Mouse (Mus musculus) embryonic facial prominence, embryonic 13.5 days (tissue): ENCODE measurements at regions not wholly inside any gene's neighbourhood (a gene's known extent, or its start where the extent isn't known, plus 50 kb on each side); places are given as distances from the start of the nearest gene placed in this dataset.

ENCODE experiments used
- ATAC-seq: fragments of 200-750 bp; cut with Nextera tagmentation; 2 replicates; pipeline ENCODE4 v1.8.0; 2017; ENCODE audit warnings: low read depth; ENCODE audit not compliant: insufficient number of reproducible peaks, insufficient read depth, low FRiP score, low TSS enrichment
- H3K27ac ChIP-seq: fragments of 300-500 bp; sonication (generic); 2 replicates; pipeline ENCODE4 v1.5.1; 2015; ENCODE audit warnings: moderate library complexity, mild to moderate bottlenecking, inconsistent platforms
- H3K27me3 ChIP-seq: fragments of 300-500 bp; sonication (generic); 2 replicates; pipeline ENCODE4 v1.6.1; 2015; ENCODE audit warnings: mild to moderate bottlenecking, inconsistent platforms
- H3K36me3 ChIP-seq: fragments of 300-500 bp; sonication (generic); 2 replicates; pipeline ENCODE4 v1.6.1; 2015; ENCODE audit warnings: mild to moderate bottlenecking, inconsistent platforms
- H3K4me1 ChIP-seq: fragments of 300-500 bp; sonication (generic); 2 replicates; pipeline ENCODE4 v1.6.1; 2015; ENCODE audit warnings: inconsistent platforms
- H3K4me2 ChIP-seq: fragments of 300-500 bp; sonication (generic); 2 replicates; pipeline ENCODE4 v1.6.1; 2015; ENCODE audit warnings: moderate library complexity, mild to moderate bottlenecking, inconsistent platforms
- H3K4me3 ChIP-seq: fragments of 300-500 bp; sonication (generic); 2 replicates; pipeline ENCODE4 v1.5.1; 2015; ENCODE audit warnings: mild to moderate bottlenecking, inconsistent platforms
- H3K9ac ChIP-seq: fragments of 300-500 bp; sonication (generic); 2 replicates; pipeline ENCODE4 v1.6.1; 2015; ENCODE audit warnings: mild to moderate bottlenecking, inconsistent platforms
- H3K9me3 ChIP-seq: fragments of 300-500 bp; sonication (generic); 2 replicates; pipeline ENCODE4 v1.6.1; 2016; ENCODE audit warnings: inconsistent platforms
- WGBS: fragments of 180-500 bp; shearing (Covaris S2); methylation state at CpG from one replicate; pipeline ENCODE4 v1.1.7; 2015; ENCODE audit warnings: mixed read lengths; 5-methylcytosine and 5-hydroxymethylcytosine counted together

- Histone ChIP-seq H3K27me3 (no peaks in the 10 kb centered on the region), H3K27ac (no peak overlapping the region), H3K4me2 (no peak overlapping the region), H3K9me3 (no peaks in the 10 kb centered on the region), H3K4me1 (peaks cover 4% of the 10 kb centered on the region; the same call in 1 of the 2 replicates), H3K9ac (no peak overlapping the region), H3K36me3 (no peaks in the 10 kb centered on the region), H3K4me3 (no peak overlapping the region)
- ATAC-seq = no peak
- WGBS = 66% methylated on average over 2 of the region's 2 CpGs
These were observed 214.8 kb upstream of the Rbms1 start for GRCm38 (mm10) chr2:61177801-61178200.

DNA sequence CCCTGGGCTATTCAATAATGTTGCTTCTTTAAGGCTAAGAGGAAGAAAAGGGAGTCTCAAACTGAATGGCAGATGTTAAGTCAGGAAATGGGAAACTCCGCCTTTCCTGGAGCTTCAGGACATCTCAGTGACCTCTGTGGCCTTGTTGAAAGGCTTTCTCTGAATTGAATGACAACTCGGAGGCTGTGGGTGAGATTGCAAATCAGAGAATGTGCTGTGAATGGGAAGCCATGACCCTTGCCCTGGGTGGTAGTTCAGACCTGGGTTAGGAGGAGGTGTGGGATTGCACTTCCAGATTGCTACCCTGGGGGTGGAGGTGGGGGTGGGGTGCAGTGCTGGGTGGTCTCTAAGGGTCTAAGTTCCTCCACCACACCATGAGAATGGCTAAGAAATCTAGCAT lies 213.8 kb upstream of the Rbms1 start:
- no peak overlapping the region for H3K4me3 ChIP-seq
- no peak overlapping the region for H3K27ac ChIP-seq
- no peak overlapping the region for H3K9ac ChIP-seq
- H3K4me2 ChIP-seq = no peak overlapping the region
- peaks cover 4% of the 10 kb centered on the region; the same call in 1 of the 2 replicates for H3K4me1 ChIP-seq
- no peak for ATAC-seq
- WGBS = 19% methylated on average over 2 of the region's 2 CpGs
- no peaks in the 10 kb centered on the region for H3K9me3 ChIP-seq
- H3K36me3 ChIP-seq = no peaks in the 10 kb centered on the region
- H3K27me3 ChIP-seq = no peaks in the 10 kb centered on the region

- no peak overlapping the region for H3K27ac ChIP-seq
- peaks cover 4% of the 10 kb centered on the region; the same call in 1 of the 2 replicates for H3K4me1 ChIP-seq
- WGBS = 45% methylated on average over 2 of the region's 2 CpGs
- H3K36me3 ChIP-seq = no peaks in the 10 kb centered on the region
- H3K27me3 ChIP-seq = no peaks in the 10 kb centered on the region
- no peak overlapping the region for H3K9ac ChIP-seq
- ATAC-seq = no peak
- no peak overlapping the region for H3K4me2 ChIP-seq
- no peaks in the 10 kb centered on the region for H3K9me3 ChIP-seq
- H3K4me3 ChIP-seq = no peak overlapping the region
These were observed 210.6 kb upstream of the Rbms1 start for GRCm38 (mm10) chr2:61173581-61173980.

DNA sequence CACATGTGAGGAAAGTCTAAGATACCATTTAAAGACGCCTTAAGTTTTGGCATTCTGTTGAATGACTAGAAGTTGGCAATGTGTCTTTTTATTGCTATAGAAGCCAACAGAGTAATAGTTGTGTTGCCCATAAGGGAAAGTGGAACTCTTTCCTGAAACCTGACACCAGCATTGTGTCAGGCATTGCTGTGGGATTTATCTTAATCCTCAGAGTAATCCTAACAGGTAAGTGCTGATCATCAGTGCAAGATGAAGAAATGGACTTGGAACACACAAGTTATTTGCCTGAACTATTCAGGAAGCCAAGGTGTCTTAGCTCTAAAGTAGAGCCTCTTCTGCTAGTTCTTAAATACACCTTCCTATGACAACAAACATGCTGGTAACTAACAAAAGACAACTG lies 198.3 kb upstream of the Rbms1 start:
- no peaks in the 10 kb centered on the region for H3K36me3 ChIP-seq
- no peak for ATAC-seq
- no peaks in the 10 kb centered on the region for H3K9me3 ChIP-seq
- no peaks in the 10 kb centered on the region for H3K27me3 ChIP-seq
- no peak overlapping the region for H3K4me2 ChIP-seq
- H3K4me1 ChIP-seq = peaks cover 7% of the 10 kb centered on the region; the same call in 1 of the 2 replicates
- WGBS = 89% methylated on average over 1 of the region's 1 CpGs
- no peak overlapping the region for H3K27ac ChIP-seq
- no peak overlapping the region for H3K4me3 ChIP-seq
- H3K9ac ChIP-seq = no peak overlapping the region

GRCm38 (mm10) chr2:61159761-61160160 lies 196.8 kb upstream of the Rbms1 start:
- H3K4me1 ChIP-seq = peaks cover 7% of the 10 kb centered on the region; the same call in 1 of the 2 replicates
- H3K4me3 ChIP-seq = no peak overlapping the region
- no peak overlapping the region for H3K27ac ChIP-seq
- 83% methylated on average over 3 of the region's 3 CpGs for WGBS
- no peaks in the 10 kb centered on the region for H3K36me3 ChIP-seq
- no peak overlapping the region for H3K9ac ChIP-seq
- H3K4me2 ChIP-seq = no peak overlapping the region
- no peaks in the 10 kb centered on the region for H3K27me3 ChIP-seq
- no peaks in the 10 kb centered on the region for H3K9me3 ChIP-seq
- ATAC-seq = no peak

DNA sequence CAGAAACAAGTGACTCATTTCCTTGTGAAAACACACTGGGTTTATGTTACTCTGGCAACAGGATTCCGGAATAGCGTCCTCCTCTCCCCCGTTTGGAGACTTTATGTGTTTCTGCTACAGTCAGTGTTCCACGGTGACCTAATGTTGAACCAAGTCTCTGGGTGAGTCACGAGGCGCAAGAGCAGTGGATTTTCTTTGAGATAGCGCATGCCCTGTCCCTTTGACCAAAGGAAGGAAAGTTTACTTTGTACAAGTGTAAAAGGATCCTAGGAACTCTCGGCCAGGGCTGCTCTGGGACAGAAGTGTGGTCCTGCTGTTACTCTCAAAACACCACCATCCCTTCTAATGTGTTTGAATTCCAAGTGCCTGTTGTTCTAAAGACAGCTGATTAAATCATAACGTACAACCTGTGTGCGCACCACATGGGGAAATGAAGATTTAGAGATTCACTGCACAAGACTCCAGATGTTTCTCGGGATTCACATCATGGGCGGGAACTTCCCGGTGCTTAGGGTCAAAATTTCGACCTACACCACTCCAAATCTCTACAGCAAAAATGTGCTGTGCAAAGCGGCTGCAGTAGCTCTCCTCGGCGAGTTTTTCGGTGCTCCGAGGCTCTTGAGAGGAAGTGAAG lies 176.1 kb upstream of the Rbms1 start:
- no peak for ATAC-seq
- Histone ChIP-seq H3K27me3 (no peaks in the 10 kb centered on the region), H3K4me2 (peak overlapping the region; percentile 15), H3K9ac (no peak overlapping the region), H3K27ac (peak overlapping the region; percentile 39; the same call in 1 of the 2 replicates), H3K4me3 (no peak overlapping the region), H3K9me3 (no peaks in the 10 kb centered on the region), H3K4me1 (peaks cover 15% of the 10 kb centered on the region), H3K36me3 (no peaks in the 10 kb centered on the region)
- WGBS = 41% methylated on average over 19 of the region's 19 CpGs

DNA sequence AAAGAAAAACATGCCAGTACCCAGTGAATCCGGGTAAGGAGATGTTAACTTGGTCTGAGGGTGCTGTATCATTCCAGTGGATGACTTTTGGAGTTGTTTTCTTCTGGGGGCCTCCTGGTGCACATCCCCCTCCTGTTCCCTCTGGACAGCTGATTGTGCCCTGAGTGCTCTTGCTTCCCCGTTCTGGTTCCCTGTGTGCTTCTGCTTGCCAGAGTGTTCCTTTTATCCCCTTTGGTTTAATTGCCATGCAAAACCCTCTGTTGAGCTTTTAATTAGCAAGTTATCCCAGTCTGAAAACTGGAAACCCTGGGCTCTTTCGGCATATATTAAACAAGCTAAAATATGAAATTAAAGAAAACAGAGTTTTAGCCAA lies 175.6 kb upstream of the Rbms1 start:
- Histone ChIP-seq H3K4me1 (peaks cover 15% of the 10 kb centered on the region), H3K4me3 (no peak overlapping the region), H3K9ac (no peak overlapping the region), H3K27ac (peak overlapping the region; percentile 39; the same call in 1 of the 2 replicates), H3K27me3 (no peaks in the 10 kb centered on the region), H3K4me2 (peak overlapping the region; percentile 15; the same call in 1 of the 2 replicates), H3K9me3 (no peaks in the 10 kb centered on the region), H3K36me3 (no peaks in the 10 kb centered on the region)
- ATAC-seq = no peak
- 31% methylated on average over 3 of the region's 3 CpGs for WGBS

DNA sequence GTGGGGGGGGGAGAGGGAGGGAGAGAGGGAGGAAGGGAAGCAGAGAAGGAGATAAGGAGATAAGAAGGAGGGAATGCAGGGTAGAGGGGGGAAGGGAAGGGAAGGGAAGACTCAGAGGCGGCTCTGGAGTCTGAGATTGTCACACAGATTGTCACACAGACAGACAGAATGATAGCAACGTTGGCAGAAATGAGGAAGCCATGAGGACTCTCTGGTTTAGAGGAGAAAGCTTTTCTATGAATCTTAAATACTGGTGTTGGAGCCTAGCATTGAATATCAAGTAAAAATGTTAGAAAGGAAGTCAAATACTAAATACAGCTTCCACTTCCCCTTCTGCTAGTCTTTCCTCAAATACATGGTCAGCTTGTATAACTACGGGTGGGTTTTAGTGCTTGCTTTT lies 174.4 kb upstream of the Rbms1 start:
- Histone ChIP-seq H3K27me3 (no peaks in the 10 kb centered on the region), H3K4me2 (no peak overlapping the region), H3K4me3 (no peak overlapping the region), H3K9ac (no peak overlapping the region), H3K27ac (no peak overlapping the region), H3K4me1 (peaks cover 15% of the 10 kb centered on the region), H3K36me3 (no peaks in the 10 kb centered on the region), H3K9me3 (no peaks in the 10 kb centered on the region)
- 60% methylated on average over 3 of the region's 3 CpGs for WGBS
- no peak for ATAC-seq

- H3K36me3 ChIP-seq = no peaks in the 10 kb centered on the region
- no peak for ATAC-seq
- 23% methylated on average over 1 of the region's 1 CpGs for WGBS
These were observed 173.9 kb upstream of the Rbms1 start for GRCm38 (mm10) chr2:61136926-61137325.

GRCm38 (mm10) chr2:61123046-61123806 lies 160.2 kb upstream of the Rbms1 start:
- 83% methylated on average over 7 of the region's 7 CpGs for WGBS
- no peak overlapping the region for H3K27ac ChIP-seq
- H3K4me2 ChIP-seq = no peak overlapping the region
- no peaks in the 10 kb centered on the region for H3K27me3 ChIP-seq
- no peaks in the 10 kb centered on the region for H3K36me3 ChIP-seq
- no peak for ATAC-seq
- no peaks in the 10 kb centered on the region for H3K9me3 ChIP-seq
- H3K4me3 ChIP-seq = no peak overlapping the region
- H3K9ac ChIP-seq = no peak overlapping the region
- H3K4me1 ChIP-seq = no peaks in the 10 kb centered on the region

More at GRCm38 (mm10) chr2:61136926-61137325, 173.9 kb upstream of the Rbms1 start:
- no peak overlapping the region for H3K27ac ChIP-seq
- no peaks in the 10 kb centered on the region for H3K9me3 ChIP-seq
- no peak overlapping the region for H3K9ac ChIP-seq
- no peak overlapping the region for H3K4me2 ChIP-seq
- H3K27me3 ChIP-seq = no peaks in the 10 kb centered on the region
- peaks cover 15% of the 10 kb centered on the region for H3K4me1 ChIP-seq
- no peak overlapping the region for H3K4me3 ChIP-seq

GRCm38 (mm10) chr2:61121281-61121680 lies 158.3 kb upstream of the Rbms1 start:
- Histone ChIP-seq H3K36me3 (no peaks in the 10 kb centered on the region), H3K9me3 (no peaks in the 10 kb centered on the region), H3K27ac (no peak overlapping the region), H3K27me3 (no peaks in the 10 kb centered on the region), H3K4me1 (no peaks in the 10 kb centered on the region), H3K4me3 (no peak overlapping the region), H3K9ac (no peak overlapping the region), H3K4me2 (no peak overlapping the region)
- WGBS = 80% methylated on average over 5 of the region's 5 CpGs
- ATAC-seq = no peak

GRCm38 (mm10) chr2:61114620-61115019 lies 151.6 kb upstream of the Rbms1 start:
- no peak overlapping the region for H3K4me3 ChIP-seq
- H3K4me1 ChIP-seq = no peaks in the 10 kb centered on the region
- no peak overlapping the region for H3K9ac ChIP-seq
- no peak overlapping the region for H3K4me2 ChIP-seq
- no peaks in the 10 kb centered on the region for H3K27me3 ChIP-seq
- WGBS = 54% methylated on average over 2 of the region's 2 CpGs
- H3K36me3 ChIP-seq = no peaks in the 10 kb centered on the region
- no peaks in the 10 kb centered on the region for H3K9me3 ChIP-seq
- H3K27ac ChIP-seq = no peak overlapping the region
- ATAC-seq = no peak
